Mouse (Mus musculus) spleen, adult 2 months (tissue): ENCODE results near the gene Npnt.

Experiments used
- CTCF ChIP-seq: fragments of 200-500 bp; IDR thresholded peaks from 2 replicates; pipeline ENCODE4 v1.5.1; 2011; ENCODE audit warnings: mild to moderate bottlenecking, inconsistent platforms; ENCODE audit not compliant: insufficient read depth, insufficient read length, insufficient replicate concordance; ENCODE audit errors: extremely low read depth
- POLR2A ChIP-seq: fragments of 200-500 bp; IDR thresholded peaks from 2 replicates; pipeline ENCODE4 v1.6.1; 2011; ENCODE audit warnings: low read depth, low read length, inconsistent platforms

DNA sequence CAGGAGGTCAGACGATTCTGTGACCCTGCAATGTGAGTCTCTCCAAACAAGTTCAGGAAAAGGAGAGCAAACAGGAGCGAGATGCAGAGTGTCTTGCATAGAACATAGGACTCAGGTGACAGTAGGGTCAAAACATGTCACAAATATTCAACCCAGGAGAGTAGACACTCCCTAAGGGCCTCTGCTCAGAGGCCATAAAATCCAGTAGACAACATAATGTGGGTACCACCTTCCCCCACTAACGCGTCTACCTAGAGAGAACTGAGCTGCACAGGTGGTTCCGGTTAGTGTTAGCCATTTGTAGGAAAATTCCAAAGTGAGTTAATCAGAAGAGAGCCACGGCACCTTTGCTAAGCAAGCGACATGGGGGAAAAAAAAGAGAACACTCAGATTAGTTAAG, 5.9 kb downstream of the Npnt start:
- TF ChIP-seq CTCF (no peak), POLR2A (no peak)
